Mouse (Mus musculus) skeletal muscle tissue, adult 2 months (tissue): ENCODE results near the gene Ly6c1.
"Not testable (repeated sequence)": the region's sequence is repeated elsewhere in the genome, so short reads cannot be mapped to it uniquely, and the experiment has no call there.

ENCODE experiments used
- DNase-seq: peaks from one replicate; pipeline ENCODE4 v3.0.0-alpha.2; 2012; ENCODE audit warnings: low read depth, low spot score

Ly6c1 gene

DNA sequence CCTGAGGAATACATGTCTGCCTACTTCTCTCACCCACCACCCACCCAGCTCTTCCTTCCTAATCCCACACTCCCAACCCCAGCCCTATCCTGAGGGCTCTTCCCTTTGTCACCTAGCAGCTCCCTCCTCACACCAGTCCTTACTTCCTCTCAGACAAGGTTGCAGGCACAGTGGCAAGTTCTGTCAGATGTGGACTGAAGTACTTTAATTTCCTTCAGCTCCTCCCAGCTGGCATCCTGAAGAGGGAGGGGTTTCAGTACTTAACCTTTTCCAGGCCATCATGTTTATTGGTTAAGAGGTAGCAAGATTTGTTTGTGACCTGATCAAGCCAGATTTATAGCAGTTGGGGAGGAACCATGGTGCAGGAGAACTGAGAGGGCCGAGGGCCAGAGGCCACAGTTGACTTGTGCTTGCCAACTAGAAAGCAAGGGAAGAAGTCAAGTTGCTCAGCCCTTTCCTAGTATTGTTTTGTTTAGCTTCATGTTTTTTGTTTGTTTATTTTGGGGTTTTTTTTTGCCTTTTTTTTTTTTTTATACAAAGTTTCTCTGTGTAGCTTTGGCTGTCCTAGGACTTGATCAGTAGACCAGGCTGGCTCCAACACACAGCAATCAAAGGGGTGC is at the start of gene Ly6c1:
TSS of gene Ly6c1 (minus strand) at position 189 of the 620 bp plus-strand sequence.
- DNase-seq: peak; percentile 22

DNA sequence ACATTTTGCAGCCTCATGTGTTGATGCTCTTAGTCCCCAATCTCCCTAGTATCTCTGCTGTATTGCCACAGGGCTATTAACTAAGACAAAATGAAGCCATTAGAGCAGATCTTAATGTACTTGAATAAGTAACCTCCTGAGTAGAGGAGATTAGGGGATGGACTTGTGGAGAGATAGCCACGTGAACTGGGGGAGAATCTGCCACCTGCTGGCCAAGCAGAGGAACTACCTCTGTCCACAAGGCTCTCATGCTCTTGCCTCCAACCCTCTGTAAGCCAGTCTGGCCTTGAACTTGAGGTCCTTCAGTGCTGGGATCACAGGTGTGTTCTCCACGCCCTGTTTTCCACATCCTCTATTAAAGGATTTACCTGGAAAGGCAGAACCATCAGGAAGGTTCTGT is 39.4 kb upstream of the Ly6c1 start:
- not testable (repeated sequence) for DNase-seq

DNA sequence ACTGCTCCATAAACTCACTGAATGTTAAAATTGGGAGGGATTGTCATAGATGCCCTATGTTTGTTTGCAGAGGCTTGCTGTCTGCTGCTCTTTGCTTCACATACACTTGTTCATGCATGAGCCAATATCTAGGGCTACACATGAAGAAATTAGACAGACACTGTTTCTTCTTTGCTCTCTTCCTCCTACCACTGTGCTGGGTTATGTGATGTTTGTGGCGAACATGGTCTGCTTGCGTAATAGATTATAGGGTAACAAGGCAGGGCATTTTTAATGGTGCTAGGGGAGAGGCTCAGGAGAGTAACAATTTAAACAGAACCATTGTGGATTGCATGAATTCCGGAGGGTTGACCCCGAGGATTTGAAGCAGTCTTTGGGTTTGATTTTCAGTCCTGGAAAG is 21.3 kb upstream of the Ly6c1 start:
- no peak for DNase-seq

DNA sequence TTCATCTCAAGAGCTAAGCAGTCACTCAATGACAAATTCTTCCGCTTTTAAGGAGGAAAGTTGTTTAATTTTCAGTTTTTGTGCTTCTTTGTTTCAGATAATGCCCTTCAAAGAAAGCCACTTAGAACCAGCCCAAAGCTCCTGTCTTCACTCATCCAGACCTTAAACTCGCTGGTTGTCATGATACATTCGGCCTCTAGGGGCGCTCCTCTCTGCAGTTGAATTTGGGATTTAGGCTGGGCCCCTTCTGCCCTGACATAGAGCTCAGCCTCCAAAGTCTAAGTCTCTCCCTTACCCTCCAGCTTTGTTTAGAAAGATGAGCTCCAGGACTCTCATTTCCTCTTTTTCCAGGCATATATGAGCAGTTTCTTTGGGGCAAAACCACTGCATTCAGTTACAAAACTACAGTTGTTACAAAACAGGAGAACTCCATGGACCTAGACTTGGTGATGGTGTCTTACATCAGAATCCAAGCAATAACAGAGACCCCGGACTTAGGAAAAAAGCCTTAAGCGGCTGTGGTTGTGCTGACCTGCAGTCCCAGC is 13.5 kb upstream of the Ly6c1 start:
- peak; percentile 12 for DNase-seq

DNA sequence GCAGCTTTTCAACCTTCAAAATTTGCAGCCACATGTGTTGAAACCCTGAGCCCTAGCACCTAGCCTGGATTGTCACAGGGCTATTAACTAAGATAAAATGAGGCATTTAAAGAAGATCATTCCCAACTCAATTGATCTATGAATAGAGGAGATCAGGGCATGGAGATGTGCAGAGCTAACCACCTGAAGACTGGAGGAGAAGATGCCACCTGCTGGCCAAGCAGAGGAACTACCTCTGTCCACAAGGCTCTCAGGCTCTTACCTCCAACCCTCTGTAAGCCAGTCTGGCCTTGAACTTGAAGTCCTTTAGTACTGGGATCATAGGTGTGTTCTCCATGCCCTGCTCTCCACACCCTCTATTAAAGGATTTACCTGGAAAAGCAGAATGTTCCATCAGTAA is 11.9 kb upstream of the Ly6c1 start:
- peak; percentile 31 for DNase-seq

DNA sequence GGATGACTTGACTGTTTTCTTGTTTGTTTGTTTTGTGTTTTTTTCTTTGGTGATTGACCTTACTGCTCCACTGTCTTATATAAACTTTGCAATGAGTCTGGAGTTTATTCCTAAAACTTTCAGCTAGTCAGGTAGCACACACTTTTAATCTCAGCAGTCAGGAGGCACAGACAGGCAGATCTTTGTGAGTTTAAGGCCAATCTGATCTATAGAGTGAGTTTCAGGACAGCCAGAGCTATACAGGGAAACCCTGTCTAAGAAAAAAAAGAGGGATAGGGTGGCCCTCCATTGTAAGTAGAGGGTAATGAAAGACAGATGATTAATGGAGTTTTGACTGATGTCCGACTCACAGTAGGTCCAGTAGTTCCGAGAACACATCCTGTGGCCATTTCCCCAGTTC is 7.4 kb upstream of the Ly6c1 start:
- no peak for DNase-seq

DNA sequence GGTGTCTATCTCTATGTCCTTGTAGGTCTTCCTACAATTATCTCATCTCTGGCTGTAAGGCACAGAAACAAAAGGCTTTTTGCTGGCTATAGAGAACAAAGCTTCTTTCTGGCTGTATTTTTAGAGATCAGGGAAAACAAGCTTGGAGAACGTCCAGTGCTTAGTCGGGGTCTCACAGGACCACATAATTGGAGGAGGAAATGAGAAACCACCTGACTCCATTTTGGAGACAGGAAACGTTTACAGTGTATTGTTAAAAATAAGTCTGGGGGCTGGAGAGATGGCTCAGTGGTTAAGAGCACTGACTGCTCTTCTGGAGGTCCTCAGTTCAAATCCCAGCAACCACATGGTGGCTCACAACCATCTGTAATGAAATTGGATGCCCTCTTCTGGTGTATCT is 6.8 kb upstream of the Ly6c1 start:
- DNase-seq: not testable (repeated sequence)

DNA sequence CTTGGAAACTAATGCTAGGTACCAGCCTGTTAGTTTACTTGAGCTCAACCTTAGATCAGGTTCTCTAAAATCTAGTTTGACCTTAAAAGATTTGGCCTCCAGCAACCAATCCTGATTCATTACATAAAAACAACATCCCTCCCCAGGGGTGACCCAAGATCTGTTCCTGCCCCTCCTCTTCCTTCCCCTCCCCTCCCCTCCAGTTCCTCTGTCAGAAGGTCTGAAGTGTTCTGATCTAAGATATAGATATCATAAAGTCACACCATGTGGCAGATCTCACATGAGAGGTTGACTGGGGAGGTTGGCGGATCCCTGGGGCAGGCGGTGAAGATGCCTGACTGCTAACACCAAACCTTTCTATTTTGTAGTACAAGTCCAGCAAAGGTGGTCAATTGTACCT is 3.8 kb upstream of the Ly6c1 start:
- DNase-seq: peak; percentile 17

DNA sequence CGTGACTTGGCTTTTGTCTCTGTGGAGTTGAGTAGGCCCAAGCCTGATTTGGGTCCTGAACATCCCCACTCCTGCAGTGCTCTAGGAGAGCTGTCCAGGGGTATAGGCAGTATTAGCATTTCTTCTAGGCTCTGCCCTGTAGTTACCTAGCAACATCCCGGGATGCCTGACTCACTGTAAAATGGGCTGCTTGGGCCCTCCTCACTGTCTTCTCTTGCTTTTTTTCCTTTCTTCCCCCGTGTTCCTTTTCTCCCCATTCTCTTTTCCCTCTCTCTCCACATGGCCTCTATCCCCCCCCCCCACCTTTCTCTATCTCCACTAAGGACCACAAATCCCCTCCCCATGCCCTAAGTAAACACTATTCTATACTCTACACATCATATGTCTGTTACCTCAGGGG is 2.5 kb upstream of the Ly6c1 start:
- not testable (repeated sequence) for DNase-seq

DNA sequence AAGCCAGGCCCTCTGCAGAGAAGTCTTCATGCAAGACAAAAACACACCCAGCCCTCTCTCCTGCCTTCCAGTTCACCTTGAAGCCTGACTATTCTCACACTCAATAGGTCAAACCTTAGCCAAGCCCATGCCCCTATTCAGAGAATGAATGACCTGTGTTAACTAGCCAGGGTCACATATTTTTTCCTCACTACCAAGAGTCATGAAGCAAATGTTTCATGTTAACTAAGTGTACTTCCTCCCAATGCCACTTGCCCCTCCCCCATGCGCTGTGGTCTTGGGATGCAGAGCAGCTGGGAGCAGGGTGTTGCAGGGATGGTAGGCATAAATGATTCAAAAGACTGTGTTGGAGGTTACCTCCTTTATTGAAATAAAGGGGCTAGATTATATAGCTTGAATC is 2.0 kb upstream of the Ly6c1 start:
- not testable (repeated sequence) for DNase-seq

DNA sequence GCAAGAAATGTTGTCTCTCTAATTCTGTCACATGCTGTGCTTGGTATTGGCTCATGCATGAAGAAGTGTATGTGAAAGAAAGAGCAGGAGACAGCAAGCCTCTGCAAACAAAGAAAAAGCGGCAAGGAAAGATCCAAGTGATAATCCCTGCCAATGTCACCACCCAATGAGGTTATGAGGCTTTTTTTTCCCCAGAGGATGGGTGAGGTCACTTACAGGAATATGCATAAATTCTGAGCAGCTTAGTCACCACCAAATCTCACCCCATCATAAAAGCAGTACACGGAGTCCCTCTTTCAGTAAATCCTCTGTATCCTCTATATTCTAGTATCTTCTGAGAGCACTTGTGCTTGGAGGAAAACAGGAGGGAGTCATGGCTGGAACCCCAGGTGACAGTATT is 1.2 kb upstream of the Ly6c1 start:
- DNase-seq: peak; percentile 63

DNA sequence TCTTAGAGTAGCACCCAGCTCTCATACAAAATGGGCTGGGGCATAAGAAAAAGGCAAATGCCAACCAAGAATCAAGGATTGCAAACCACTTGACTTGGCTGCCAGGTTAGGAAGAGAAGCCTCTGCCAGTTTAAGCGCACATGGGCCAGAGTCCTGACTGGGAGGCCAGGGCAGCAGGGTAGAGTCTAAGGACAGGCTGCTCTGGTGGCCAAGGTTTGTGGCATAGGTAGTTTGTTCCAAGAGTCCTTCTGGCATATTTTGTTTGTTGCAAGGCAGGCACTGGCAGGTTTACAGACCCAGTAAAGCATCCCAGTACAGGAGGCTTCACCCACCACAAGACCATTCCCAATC is 685 bp downstream of the Ly6c1 start:
- DNase-seq: not testable (repeated sequence)

DNA sequence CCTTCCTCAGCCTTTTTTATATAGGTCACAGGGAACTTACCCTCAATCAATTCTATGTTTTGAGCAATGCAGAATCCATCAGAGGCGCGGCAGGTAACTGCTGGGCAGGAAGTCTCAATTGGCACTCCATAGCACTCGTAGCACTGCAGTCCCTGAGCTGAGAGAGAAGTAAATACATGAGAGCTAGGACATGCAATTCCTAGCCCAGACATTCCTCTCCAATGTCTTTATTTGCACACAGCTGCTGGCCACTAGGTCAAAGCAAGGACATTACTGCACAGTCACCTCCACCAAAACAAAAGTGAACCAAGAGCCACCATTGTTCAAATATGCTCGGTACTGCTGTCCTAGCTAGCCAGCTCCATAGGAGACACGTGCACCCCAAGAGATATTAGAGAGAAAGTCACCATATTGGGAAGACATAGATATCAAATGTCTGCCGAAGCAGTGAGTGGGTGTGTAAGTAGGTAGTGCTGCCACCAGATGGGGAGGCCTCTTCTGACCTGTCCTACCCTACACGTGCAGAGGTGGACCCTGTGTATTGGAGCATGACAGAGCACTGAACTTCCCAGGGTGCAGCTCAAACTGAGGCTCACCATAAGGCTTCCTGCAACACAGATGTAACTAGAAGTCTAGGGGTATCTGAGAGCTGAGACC is 1.2 kb downstream of the Ly6c1 start:
- not testable (repeated sequence) for DNase-seq

DNA sequence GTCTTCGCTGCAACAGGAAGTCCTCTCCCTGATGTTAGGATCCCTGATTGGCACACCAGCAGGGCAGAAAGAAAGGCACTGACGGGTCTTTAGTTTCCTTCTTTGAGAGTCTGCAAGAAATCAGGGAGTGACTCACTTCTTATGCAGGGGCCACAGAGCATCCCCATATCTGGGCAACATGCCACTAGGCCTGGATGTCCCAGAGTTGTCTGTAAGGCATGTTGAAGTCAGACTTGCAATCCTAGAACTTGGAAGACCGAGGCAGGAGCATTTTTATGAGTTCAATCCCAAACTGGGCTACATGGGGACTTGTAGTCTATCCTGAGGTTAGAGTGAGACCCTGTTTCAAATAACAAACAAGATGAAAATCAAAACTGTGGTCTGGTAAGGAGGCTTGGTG is 3.1 kb downstream of the Ly6c1 start:
- not testable (repeated sequence) for DNase-seq

DNA sequence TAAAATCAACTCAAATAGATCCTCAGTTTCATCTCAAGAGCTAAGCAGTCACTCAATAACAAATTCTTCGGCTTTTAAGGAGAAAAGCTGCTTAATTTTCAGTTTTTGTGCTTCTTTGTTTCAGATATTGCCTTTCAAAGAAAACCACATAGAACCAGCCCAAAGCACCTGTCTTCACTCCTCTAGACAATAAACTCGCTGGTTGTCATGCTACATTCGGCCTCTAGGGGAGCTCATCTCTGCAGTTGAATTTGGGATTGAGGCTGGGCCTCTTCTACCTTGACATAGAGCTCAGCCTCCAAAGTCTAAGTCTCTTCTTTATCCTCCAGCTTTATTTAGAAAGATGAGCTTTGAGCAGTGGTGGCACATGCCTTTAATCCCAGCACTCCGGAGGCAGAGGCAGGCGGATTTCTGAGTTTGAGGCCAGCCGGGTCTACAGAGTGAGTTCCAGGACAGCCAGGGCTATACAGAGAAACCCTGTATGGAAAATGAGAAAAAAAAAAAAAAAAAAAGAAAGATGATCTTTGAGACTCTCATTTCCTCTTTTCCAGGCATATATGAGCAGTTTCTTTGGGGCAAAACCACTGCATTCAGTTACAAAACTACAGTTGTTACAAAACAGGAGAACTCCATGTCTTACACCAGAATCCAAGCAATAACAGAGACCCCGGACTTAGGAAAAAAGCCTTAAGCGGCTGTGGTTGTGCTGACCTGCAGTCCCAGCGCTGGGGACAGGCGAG is 27.4 kb downstream of the Ly6c1 start:
- DNase-seq: not testable (repeated sequence)

DNA sequence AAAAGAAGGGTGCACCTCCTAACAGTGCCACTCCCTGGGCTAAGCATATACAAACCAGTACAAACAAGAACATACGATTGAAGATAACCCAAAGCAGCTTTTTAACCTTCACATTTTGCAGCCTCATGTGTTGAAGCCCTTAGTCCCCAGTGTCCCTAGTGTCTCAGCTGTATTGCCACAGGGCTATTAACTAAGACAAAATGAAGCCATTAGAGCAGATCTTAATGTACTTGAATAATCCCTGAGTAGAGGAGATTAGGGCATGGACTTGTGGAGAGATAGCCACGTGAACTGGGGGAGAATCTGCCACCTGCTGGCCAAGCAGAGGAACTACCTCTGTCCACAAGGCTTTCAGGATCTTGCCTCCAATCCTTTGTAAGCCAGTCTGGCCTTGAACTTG is 29.2 kb downstream of the Ly6c1 start:
- not testable (repeated sequence) for DNase-seq
